Mouse (Mus musculus) ovary, postnatal 36 days (tissue): ENCODE measurements at regions not wholly inside any gene's neighbourhood (a gene's known extent, or its start where the extent isn't known, plus 50 kb on each side); places are given as distances from the start of the nearest gene placed in this dataset.

Experiments
- DNase-seq: peaks from one replicate; pipeline ENCODE4 v3.0.0; 2022; ENCODE audit warnings: low spot score, mixed read lengths

GRCm38 (mm10) chr11:44027046-44027445 lies 126.0 kb upstream of the Adra1b start:
- no peak for DNase-seq

- no peak for DNase-seq
Measured at GRCm38 (mm10) chr11:44046083-44046482, 145.1 kb upstream of the Adra1b start.

- DNase-seq, result no peak
Measured at GRCm38 (mm10) chr11:44049253-44049976, 148.4 kb upstream of the Adra1b start.

- no peak for DNase-seq
Measured at GRCm38 (mm10) chr11:44052481-44052880, 151.5 kb upstream of the Adra1b start.

- DNase-seq, result no peak
Measured at GRCm38 (mm10) chr11:44062446-44062845, 161.4 kb upstream of the Adra1b start.

- no peak for DNase-seq
Measured at GRCm38 (mm10) chr11:44066176-44066575, 165.2 kb upstream of the Adra1b start.

GRCm38 (mm10) chr11:44083716-44084115 lies 182.7 kb upstream of the Adra1b start:
- DNase-seq, result no peak

- no peak for DNase-seq
Measured at GRCm38 (mm10) chr11:44086951-44087350, 185.9 kb upstream of the Adra1b start.

- no peak for DNase-seq
Measured at GRCm38 (mm10) chr11:44089514-44089913, 188.5 kb upstream of the Adra1b start.

- no peak for DNase-seq
Measured at GRCm38 (mm10) chr11:44095280-44095679, 194.3 kb upstream of the Adra1b start.

- DNase-seq, result no peak
Measured at GRCm38 (mm10) chr11:44103188-44103840, 202.3 kb upstream of the Adra1b start.

- no peak for DNase-seq
Measured at GRCm38 (mm10) chr11:44103841-44104191, 202.8 kb upstream of the Adra1b start.

GRCm38 (mm10) chr11:44106231-44106630 lies 205.2 kb upstream of the Adra1b start:
- no peak for DNase-seq

- no peak for DNase-seq
Measured at GRCm38 (mm10) chr11:44111525-44111924, 210.5 kb upstream of the Adra1b start.

GRCm38 (mm10) chr11:44127088-44127487 lies 226.1 kb upstream of the Adra1b start:
- no peak for DNase-seq

- peak; percentile 6 for DNase-seq
Measured at GRCm38 (mm10) chr11:44128481-44128880, 227.5 kb upstream of the Adra1b start.

- no peak for DNase-seq
Measured at GRCm38 (mm10) chr11:44133244-44133643, 232.2 kb upstream of the Adra1b start.

GRCm38 (mm10) chr11:44136024-44136423 lies 235.0 kb upstream of the Adra1b start:
- no peak for DNase-seq

- DNase-seq, result no peak
Measured at GRCm38 (mm10) chr11:44142996-44143395, 242.0 kb upstream of the Adra1b start.

GRCm38 (mm10) chr11:44144477-44144876 lies 243.5 kb upstream of the Adra1b start:
- DNase-seq, result no peak

GRCm38 (mm10) chr11:44146419-44146818 lies 245.4 kb upstream of the Adra1b start:
- no peak for DNase-seq

GRCm38 (mm10) chr11:44153576-44153975 lies 246.3 kb upstream of the Il12b start:
- no peak for DNase-seq

GRCm38 (mm10) chr11:44155591-44155990 lies 244.3 kb upstream of the Il12b start:
- no peak for DNase-seq

- no peak for DNase-seq
Measured at GRCm38 (mm10) chr11:44156081-44156480, 243.8 kb upstream of the Il12b start.
